Mouse (Mus musculus): ENCODE results near the gene Fli1.

DNA sequence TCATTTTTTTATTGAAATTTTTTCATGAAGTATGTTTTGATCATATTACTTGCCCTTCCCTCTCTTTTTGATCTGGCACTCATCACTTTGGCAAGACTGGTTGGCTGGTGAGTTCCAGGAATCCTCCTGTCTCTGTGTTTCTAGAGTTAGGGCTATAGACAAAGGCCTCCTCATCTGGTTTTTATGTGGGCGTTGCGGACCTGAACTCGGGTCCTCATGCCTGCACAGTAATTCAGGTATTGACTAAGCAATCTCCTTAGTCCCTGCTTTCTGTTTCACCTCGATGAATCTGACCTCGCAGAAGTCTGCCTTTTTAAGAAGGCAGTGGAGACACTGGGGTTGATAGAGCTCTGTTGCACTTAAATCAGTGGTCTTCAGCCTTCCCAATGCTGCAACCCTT, 54.8 kb downstream of the Fli1 start:
- TF ChIP-seq CTCF (IDR thresholded peaks at IDR 0.05; ENCODE audit: low read depth, low read length) (no peak), POLR2A (IDR thresholded peaks at IDR 0.05; ENCODE audit: borderline replicate concordance, low read depth, low read length) (no peak)
